Mouse (Mus musculus) ovary, postnatal 14 days (tissue): ENCODE results near the gene Cwf19l1.

ENCODE experiments used
- DNase-seq: peaks from one replicate; pipeline ENCODE4 v3.0.0; 2022; ENCODE audit warnings: low spot score

Cwf19l1 gene

DNA sequence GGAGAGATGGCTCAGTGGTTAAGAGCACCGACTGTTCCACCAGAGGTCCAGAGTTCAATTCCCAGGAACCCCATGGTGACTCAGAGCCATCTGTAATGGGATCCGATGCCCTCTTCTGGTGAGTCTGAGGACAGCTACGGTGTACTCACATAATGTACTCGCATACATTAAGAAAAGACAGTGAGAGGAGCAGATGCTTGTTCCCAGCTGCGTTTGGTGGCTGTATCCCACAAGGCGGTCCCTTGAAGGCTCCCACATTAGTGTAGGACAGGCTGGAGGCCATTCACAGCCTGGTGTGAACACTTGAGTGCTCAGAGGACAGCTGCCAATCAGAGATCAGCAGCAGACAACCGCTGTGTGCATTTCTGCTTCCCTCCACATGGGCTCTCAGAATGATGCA is 24.0 kb downstream of the Cwf19l1 start:
- DNase-seq, result no peak

DNA sequence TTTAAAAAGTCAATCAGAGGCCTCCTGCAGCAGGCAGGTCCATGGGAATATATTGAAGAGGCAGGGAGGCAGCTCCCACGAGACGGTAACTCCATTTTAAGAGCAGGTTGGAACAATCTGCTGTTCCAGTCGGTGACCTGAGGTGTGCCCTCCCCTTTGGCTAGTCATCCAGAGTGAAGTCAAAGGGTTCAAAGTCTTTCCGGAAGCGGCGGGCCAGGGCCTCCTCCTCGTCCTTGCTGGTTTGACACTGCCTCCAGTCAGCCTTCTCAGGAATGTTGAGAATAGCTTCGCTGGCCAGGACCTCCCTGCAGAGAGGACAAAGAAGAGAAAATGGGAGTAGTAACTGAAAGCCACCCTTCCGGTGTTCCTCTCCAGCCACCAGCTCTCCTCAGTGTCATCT is 25.3 kb downstream of the Cwf19l1 start:
- DNase-seq, result no peak

DNA sequence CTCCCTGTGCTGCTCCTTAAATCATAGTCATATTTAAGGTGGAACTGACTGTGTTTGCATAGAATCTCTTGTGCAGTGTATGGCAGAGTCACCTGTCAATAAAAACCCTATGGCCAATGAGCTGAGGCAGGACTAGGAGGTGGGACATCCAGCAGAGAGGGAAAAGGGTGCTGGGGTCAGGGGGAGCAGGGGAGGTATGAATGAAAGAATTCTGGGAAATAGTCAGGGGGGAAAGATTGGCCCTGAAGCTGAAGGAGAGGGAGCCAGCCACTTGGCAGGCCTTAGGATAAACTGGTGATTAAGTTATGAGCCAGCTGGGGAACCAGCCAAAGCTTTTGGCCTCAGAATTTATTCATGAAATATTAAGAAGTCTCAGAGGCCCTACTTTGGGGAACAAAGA is 26.7 kb downstream of the Cwf19l1 start:
- DNase-seq, result peak; percentile 7

DNA sequence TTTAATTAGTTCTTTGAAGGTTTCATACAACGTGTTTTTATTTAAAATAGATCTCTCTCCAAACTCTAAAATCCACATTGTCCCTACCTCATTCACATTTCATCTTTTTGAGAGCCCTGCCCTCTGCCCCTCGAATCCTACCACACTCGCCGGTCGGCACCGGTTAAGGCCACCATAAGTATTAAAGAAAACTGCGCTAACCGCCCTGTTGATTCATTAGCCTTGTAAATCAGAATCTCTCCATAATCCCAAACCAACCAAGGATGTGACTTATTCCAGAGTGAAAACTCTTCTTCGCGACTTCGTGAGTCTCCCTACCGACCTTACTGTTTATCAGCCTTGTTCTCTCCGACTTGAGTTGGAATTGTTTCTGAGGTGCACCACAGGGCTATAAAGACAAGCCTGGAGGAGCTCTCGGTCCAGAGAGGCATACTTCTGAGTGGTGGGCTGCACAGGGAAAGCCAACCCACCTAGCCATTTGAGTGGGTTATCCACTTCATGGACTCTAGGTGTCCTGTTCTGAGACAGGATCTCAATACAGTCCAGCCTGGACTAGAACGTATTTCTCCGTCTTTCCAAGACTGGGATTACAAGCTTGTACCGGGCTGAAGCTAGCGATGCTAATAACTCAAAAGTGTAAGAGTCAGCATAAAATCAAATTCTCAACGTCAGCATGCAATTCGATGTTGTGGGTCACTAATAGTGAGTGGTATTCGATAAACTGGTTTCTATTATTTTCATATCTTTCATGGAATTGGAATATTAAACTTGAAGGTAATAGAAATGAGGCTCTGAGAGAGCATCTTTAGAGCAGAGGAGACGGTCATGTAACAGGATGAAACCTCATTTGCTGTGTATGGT is 27.8 kb downstream of the Cwf19l1 start:
- peak; percentile 9 for DNase-seq

DNA sequence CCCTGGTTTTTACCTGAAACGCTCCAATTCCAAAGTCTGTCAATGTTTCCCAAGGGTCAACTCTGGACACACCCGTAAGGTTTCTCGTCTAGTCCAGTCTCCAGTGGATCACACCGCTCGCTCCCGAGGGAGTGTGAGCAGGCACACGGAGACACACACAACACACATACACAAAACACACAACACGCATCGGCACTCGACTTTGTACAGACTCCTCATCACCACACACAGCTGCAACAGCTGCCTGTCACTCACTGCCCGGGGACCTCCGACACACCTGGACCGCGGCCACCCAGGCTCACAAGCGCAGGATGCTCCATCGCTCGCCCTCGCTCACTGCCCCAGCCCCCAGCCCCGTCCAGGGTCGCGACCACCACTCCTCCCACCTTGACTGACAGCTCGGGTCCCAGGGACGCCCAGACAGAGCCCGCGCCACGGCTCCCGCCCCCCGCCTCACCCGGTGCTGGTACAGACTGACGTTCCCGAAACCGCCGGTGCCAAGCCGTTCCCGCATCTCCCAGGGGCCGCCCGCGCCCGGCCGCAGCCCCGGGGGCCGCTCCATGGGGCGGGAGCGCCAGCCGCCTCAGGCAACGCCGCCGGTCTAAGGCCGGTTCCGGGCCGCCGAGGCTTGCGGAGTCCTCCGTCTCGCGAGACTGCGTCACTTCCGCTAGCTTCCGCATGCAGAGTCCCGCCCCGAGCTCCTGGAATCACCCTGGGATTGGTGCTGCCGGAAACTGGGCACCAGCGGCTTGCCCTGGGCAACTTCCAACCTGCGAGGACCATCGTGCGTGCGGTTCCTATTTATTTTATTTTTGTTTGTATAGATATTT is 28.6 kb downstream of the Cwf19l1 start, which contains the start of gene Chuk:
Gene Chuk, minus strand, starts transcription at position 650 of the 830 bp plus-strand sequence.
- DNase-seq, result peak; percentile 94

DNA sequence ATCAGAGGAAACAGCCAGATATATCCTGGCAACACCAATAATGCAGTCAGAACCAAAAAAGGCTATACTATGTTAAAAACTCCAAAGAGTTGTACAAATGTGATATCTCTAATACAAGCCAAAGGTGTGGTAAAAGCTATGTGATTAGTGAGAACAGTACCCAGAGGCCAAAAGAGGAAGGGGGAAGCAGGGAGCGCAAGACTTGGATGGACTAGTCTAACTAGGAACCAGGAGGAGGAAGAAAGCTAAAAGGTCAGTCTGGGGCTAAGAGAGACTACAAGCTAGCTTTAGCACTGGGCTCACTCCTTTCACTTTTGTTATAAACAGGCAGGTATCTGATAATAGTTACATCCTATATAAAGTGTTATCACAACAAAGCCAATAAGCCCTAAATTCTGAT is 31.3 kb downstream of the Cwf19l1 start:
- DNase-seq, result no peak

DNA sequence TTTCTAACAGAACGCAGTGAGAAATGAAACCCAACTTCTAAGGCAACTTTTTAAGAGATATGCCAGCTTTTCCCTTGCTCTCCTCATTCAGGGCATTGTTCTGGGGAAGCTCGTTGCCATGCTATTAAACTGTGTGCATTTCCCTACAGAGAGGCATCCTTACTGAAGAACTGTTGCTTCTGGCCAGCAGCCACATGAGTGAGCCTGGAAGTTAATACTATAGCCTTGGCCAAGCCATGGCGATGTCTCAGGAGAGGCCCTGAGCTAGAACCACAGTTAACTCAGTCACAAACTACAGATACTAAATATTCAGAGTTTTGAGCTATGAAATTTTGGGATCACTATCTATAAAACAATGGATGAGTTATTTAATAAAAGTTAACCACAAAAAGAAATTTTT is 32.7 kb downstream of the Cwf19l1 start:
- no peak for DNase-seq

DNA sequence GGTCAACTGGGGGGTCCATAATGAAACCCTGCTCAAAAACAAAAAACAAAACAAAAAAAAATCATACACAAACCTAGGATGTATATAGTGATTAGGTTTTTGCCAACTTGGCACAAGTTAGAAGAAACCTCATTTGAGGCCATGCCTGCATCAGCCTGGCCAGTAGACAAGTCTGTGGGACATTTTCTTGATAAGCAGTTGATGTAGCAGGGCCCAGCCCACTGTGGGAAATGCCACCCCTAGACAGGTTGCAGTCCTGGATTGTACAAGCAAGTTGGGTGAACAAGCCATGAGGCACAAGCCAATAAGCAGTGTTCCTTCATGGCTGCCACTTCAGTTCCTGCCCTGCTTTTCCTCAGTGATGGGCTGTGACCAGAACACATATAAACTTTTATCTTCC is 34.8 kb downstream of the Cwf19l1 start:
- DNase-seq, result no peak

DNA sequence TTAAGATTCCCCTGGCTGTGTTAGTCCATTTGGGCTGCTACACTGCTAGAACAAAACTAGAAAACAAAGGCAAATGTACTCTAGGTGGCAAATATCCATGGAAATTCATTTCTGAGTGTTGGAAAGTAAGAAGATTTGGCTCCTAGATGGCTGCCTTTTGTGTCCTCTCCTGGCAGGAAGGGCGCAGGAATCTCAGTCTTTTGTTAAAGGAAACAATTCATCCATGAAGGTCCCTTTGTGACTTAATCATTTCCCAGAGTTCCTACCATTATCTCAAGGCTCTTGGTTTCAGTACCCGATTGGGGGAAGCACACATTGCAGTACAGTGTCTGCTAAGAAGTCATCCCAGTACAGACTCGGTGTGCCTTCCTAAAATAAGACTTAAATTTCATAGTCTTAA is 49.4 kb downstream of the Cwf19l1 start:
- no peak for DNase-seq

DNA sequence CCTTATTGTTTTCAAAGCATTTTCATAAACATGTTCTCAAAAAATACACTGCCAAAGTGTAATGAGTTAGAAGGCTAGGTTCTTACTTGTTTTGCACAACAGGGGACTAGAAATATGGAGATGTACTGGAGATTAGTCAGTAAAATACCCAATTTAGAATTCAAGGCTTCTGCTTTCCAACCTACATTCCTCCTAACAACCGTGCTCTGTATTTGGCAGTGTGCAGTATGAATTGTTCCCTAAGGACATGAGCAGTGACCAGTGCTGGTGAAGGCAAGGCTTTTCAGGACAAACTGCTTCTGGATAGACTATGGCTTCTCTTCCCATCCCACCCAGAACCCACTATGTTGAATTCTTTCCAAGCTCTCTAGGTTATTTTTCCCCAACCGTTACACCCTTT is 54.8 kb downstream of the Cwf19l1 start:
- no peak for DNase-seq

DNA sequence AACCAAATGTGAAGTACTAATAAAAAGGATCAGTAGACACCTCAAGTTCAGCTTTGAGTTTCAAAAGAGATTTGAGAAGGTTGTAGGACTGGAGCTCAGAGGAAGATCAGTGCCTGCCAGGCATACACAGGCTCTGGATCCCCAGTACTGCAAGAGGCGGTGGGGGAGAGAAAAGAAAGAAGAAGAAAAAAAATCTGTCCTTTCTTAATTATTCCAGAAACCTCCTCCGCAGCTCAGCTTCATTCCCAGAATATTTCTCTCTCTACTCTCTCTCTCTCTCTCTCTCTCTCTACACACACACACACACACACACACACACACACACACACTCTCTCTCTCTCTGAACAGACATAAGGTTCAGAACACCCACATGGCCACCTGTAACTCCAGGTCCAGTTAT is 55.7 kb downstream of the Cwf19l1 start:
- DNase-seq, result no peak

DNA sequence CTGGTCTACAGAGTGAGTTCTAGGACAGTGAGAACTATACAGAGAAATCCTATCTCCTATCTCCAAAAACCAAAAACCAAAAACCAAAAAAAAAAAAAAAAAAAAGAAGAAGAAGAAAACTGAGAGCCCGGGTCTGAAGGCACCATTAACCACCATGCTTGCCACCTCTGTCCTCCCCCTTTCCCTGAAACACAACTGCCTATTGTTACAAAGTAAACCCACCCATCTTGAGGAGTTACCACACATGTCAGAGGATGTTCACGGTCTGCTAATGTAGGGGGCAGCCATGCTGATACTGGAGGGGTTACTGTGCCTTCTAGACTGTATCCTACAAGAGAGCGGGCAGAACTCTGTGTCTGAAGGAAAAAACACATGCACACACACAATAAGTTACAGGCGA is 58.7 kb downstream of the Cwf19l1 start:
- no peak for DNase-seq

DNA sequence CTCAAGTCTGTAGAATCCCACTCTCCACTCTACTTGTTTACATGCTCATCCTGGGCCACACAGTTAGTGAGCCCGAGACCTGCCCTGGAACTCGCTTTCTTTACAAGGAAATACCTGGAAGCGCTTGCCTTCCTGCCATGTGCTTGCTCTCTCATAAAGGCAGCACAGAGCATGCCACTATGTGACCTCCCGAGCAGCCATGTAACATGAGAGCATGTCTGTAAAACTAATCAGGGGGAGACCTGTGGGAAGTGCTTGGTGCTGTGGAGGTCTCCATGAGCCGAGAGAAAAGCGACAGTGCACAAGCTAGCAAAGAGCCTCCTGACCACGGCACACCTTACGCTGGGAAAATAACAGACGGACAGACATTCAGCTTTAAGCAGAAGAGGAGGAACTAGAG is 59.2 kb downstream of the Cwf19l1 start:
- no peak for DNase-seq

DNA sequence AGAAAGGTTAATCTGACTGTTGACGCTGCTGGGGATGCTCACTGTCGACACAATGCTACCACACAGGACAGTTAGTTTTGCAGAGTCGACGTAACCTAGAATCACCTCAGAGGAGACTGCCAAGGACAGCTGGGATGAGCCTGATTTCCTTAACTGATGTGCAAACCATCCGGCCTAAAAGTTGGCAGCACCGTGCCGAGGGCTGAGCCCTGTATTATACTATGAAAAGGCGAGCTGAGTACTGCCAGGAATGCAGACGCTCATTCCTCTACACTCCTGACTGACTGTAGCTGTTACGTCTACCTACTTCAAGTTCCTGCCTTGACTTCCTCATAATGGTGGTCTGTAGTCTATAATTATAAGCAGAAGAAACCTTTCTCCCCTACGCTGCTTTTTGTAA is 60.7 kb downstream of the Cwf19l1 start:
- DNase-seq, result no peak

DNA sequence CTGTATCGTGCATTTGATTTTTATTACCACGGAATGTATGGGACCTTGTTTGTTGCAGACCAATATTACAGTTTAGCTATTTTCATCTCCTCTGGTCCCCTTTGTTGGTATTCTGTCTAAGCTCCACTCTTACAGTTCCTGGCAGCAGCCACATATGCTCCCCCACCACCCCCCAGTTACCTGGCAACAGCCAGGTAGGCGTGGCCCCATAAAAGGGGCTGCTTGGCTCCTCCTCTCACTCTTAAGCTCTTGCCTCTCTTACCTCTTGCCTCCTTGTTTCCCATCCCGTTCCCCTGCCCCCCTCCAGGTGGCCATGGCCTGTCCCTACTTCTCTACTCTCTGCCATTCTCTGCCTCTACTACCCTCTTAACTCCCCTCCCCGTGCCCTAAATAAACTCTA is 64.5 kb downstream of the Cwf19l1 start:
- no peak for DNase-seq

DNA sequence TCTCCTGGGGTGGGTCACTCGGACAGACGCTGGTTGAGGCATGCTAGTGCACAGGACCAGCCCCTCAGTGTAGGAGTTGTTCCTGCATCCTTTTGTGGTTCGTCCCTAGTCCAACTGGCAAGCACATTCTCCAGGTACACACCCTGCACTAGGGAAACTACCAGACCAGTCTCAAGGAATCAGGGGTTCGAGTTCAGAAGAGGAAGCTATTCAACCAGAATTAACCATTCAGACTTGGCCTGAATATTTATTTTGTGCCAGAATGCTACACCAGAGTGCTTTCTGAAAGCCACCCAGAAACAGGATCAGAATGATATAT is 65.8 kb downstream of the Cwf19l1 start:
- DNase-seq, result no peak

DNA sequence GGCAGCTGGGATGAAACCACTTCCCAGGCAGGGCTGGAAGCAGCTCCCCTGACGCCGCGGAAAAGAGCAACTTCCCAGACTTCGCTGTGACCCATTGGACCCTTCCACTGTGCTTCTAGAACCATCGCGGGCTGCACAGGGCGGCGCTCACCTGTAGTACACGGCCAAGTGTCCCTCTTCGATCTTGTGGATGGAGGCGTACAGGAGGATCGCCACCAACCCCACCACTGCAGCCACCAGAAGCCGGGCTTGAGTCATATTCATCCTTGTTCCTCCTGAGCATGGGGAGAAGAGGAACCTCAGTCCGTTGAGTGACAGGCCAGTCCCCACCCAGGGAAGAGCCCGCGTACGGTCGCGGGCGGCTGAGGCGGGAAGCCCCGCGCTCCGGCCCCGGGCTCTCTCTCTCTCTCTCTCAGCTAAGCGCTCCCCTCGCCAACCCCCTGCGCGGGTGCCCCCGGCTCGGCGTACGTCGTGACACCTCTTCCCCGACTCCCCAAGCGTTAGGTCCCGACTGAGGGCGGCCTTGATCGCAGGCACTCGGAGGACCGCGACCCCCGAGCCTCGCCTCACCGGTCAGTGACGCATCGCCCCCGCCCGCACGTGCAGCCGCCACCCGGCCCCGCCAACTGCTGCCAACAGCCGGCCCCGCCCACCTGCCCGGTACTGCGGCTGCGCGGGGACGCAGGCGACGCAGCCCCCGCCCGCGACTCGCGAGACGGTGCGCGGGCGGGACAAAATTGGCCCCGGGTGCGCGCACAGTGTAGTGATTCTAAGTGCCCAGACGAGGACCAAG is 66.4 kb downstream of the Cwf19l1 start, which contains the start of gene Erlin1:
Gene Erlin1, minus strand, starts transcription at position 665 of the 793 bp plus-strand sequence.
- DNase-seq, result peak; percentile 84

DNA sequence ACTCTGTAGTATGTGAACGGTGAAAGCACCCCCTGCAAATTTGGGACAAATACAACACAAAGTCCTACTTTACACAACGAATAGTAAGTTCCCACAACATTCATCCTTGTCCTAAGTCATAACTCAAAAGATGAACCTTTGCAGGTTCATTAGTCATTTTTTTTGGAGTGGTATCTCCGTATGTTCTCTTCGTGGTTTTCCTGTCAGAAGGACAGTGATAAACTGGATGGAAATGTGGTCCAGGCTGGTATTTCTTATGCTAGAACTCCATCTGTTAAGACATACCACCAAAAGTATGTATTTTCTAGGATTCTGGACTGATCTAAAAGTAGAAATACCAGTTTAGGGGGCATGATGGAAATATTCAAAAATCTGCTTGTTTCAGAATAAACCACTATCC is 67.4 kb downstream of the Cwf19l1 start:
- no peak for DNase-seq

DNA sequence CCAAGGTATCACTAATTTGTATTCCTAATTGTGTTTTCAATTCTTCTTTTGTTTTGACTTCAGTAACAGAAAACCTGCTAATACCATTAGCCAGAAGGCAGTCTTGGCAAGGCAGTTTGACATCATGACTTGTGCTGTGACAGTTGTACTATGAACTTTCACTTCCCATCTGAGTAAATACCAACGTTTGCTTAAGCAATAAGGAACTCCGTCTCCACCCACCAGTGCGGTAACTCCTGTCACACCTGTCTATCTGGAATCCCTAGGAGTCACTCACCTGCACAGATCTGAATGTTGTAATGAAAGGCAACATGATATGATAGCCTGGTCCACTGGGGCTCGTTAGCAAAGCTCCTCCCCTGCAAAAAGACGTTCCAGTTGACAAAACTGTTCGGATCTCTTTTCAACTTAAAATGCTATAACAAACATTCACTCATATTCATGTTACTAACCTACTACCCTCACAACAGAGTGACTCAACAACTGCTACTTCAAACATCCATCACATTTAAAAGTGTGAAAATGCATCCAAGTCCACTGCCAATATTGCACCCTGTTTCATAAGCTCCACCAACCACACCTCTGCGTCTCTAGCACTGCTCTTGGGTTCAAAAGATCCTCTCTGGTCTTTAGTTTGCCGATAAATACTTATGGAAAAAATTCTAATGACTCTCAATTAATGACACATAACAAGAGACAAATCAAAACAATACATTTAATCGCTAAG is 68.2 kb downstream of the Cwf19l1 start:
- DNase-seq, result no peak

DNA sequence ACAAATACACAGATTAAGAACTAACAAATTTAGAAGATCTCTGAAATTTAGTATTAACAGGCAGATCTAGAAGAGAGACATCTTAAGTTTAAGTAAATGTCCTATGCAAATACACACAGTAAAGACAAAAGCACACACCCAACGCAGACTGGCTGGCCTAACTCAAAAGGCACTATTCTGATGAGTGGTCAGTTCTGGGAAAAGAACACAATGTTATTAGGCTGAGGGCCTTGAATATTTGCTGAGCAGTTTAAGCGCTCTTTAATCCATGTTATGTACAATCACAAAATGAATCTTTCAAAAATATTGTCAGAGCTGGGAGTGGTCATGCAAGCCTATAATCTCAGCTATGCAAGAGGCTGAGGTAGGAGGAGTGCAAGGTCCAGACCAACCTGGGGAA is 70.9 kb downstream of the Cwf19l1 start:
- no peak for DNase-seq

DNA sequence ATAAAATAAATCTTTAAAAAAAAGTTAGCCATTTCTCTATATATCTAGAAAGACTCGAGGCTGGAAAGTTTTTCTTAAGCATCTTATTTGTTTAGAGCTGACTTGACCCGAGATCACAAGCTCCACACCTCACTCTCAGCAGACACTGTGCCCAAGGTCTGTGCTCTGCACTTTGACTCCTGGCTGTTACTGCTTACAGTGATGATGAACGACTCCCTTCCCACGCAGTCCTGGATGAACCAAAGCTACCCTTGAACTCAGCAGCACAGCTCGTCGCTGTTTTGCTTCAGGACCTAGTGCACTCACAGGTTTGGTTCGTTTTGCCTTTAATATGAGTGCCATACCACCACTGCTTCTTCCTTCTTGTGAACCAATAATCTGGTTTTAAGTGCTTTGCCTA is 71.9 kb downstream of the Cwf19l1 start:
- DNase-seq, result no peak

DNA sequence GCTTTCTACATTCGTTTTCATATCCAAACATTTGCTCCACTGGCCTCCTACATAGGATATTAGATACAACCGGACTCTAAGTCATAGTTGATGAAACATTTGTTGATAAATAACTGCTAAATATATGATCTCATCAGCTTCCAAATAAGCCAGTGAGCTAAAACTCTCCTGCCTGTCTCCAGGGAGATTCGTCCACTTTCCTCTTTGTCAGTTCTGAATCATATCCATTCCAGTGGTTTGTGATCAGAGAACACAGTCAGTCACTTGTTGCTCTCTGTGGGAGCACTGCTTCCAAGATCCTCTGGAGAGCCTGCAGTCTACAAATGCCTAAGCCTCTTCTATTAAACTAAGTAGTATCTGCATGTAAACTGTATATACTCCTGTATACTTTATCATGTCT is 75.5 kb downstream of the Cwf19l1 start:
- no peak for DNase-seq
